Mouse (Mus musculus): ENCODE results near the gene Nt5e.

GRCm38 (mm10) chr9:88296321-88296720, 30.7 kb upstream of the Nt5e start:
- TF ChIP-seq ZC3H11A (IDR thresholded peaks at IDR 0.05; ENCODE audit: borderline replicate concordance, low read depth, low read length) (no peak), CHD2 (IDR thresholded peaks at IDR 0.05; ENCODE audit: low read depth, low read length) (no peak), ZNF384 (IDR thresholded peaks at IDR 0.05; ENCODE audit: low read depth, low read length) (no peak), HCFC1 (IDR thresholded peaks at IDR 0.05; ENCODE audit: borderline replicate concordance, insufficient read depth, low read length) (no peak)
